Mouse (Mus musculus): ENCODE results near the gene Cd9.

Cd9 gene

GRCm38 (mm10) chr6:125471921-125472320, 22.7 kb downstream of the Cd9 start:
- DNase-seq = no peak

- no peak for DNase-seq
Observed at GRCm38 (mm10) chr6:125471326-125471725, 23.3 kb downstream of the Cd9 start.

GRCm38 (mm10) chr6:125470616-125471015, 24.0 kb downstream of the Cd9 start:
- DNase-seq = no peak

GRCm38 (mm10) chr6:125469222-125469621, 25.4 kb downstream of the Cd9 start:
- DNase-seq = no peak

- no peak for DNase-seq
Observed at GRCm38 (mm10) chr6:125468179-125468960, 26.2 kb downstream of the Cd9 start.

- DNase-seq = peak; percentile 28 to 36
Observed at GRCm38 (mm10) chr6:125467301-125467715, 27.3 kb downstream of the Cd9 start.

- DNase-seq = no peak
Observed at GRCm38 (mm10) chr6:125462312-125462711, 32.3 kb downstream of the Cd9 start.

- no peak for DNase-seq
Observed at GRCm38 (mm10) chr6:125461788-125462187, 32.8 kb downstream of the Cd9 start.

GRCm38 (mm10) chr6:125461325-125461724, 33.3 kb downstream of the Cd9 start:
- DNase-seq = no peak

- no peak for DNase-seq
Observed at GRCm38 (mm10) chr6:125460589-125460988, 34.0 kb downstream of the Cd9 start.

- no peak for DNase-seq
Observed at GRCm38 (mm10) chr6:125459903-125460302, 34.7 kb downstream of the Cd9 start.

- DNase-seq = no peak
Observed at GRCm38 (mm10) chr6:125455806-125456520, 38.6 kb downstream of the Cd9 start.

- no peak for DNase-seq
Observed at GRCm38 (mm10) chr6:125454731-125455130, 39.9 kb downstream of the Cd9 start.

- no peak for DNase-seq
Observed at GRCm38 (mm10) chr6:125454299-125454698, 40.3 kb downstream of the Cd9 start.

- no peak for DNase-seq
Observed at GRCm38 (mm10) chr6:125447660-125448059, 46.9 kb downstream of the Cd9 start.

GRCm38 (mm10) chr6:125447205-125447604, 47.4 kb downstream of the Cd9 start:
- DNase-seq = no peak

GRCm38 (mm10) chr6:125445381-125445780, 49.2 kb downstream of the Cd9 start:
- no peak for DNase-seq

- no peak for DNase-seq
Observed at GRCm38 (mm10) chr6:125442591-125442990, 52.0 kb downstream of the Cd9 start.

GRCm38 (mm10) chr6:125436753-125437152, 57.8 kb downstream of the Cd9 start:
- no peak for DNase-seq

GRCm38 (mm10) chr6:125434735-125435518, 59.7 kb downstream of the Cd9 start:
- DNase-seq = no peak

GRCm38 (mm10) chr6:125433704-125434447, 60.7 kb downstream of the Cd9 start:
- DNase-seq = no peak

- no peak for DNase-seq
Observed at GRCm38 (mm10) chr6:125433257-125433656, 61.3 kb downstream of the Cd9 start.

- no peak for DNase-seq
Observed at GRCm38 (mm10) chr6:125432522-125432921, 62.1 kb downstream of the Cd9 start.

Data from cerebellum, adult 18-20 months (tissue).